Mouse (Mus musculus): ENCODE data around the gene Epb41l5. TPM values are rescaled to one million over a fixed set of nuclear protein-coding genes. Genes with fewer than 3 reads are reported as not detected.

The Epb41l5 gene
- polyA plus RNA-seq, 1 experiment = 1.6 TPM

GRCm38 (mm10) chr1:119510857-119511256 lies 137.9 kb downstream of the Epb41l5 start:
- Histone ChIP-seq H3K4me3 (ENCODE audit: control insufficient read depth, insufficient read depth, low read length) (no peak overlapping the region), H3K36me3 (ENCODE audit: control insufficient read depth, insufficient read depth, low read length) (no peaks in the 10 kb centered on the region), H3K27me3 (ENCODE audit: control insufficient read depth, insufficient read depth, low read length) (no peaks in the 10 kb centered on the region), H3K4me1 (replicated peaks; ENCODE audit: control insufficient read depth, insufficient read depth, low read length) (no peaks in the 10 kb centered on the region), H3K27ac (ENCODE audit: control insufficient read depth, insufficient read depth, low read length) (no peak overlapping the region)
- TF ChIP-seq CTCF (IDR thresholded peaks at IDR 0.05; ENCODE audit: borderline replicate concordance, control insufficient read depth, extremely low read depth, insufficient read depth, low read length, poor library complexity) = no peak
- TF ChIP-seq POLR2A (IDR thresholded peaks at IDR 0.05; ENCODE audit: control insufficient read depth, extremely low read depth, insufficient read depth, low read length, poor library complexity) = no peak
- WGBS = 82% methylated on average over 8 of the region's 8 CpGs
- DNase-seq = no peak

- no peak for DNase-seq
- Histone ChIP-seq H3K4me1 (replicated peaks; ENCODE audit: control insufficient read depth, insufficient read depth, low read length) (no peaks in the 10 kb centered on the region), H3K4me3 (ENCODE audit: control insufficient read depth, insufficient read depth, low read length) (no peak overlapping the region), H3K36me3 (ENCODE audit: control insufficient read depth, insufficient read depth, low read length) (no peaks in the 10 kb centered on the region), H3K27me3 (ENCODE audit: control insufficient read depth, insufficient read depth, low read length) (no peaks in the 10 kb centered on the region), H3K27ac (ENCODE audit: control insufficient read depth, insufficient read depth, low read length) (no peak overlapping the region)
- TF ChIP-seq CTCF (IDR thresholded peaks at IDR 0.05; ENCODE audit: borderline replicate concordance, control insufficient read depth, extremely low read depth, insufficient read depth, low read length, poor library complexity) (no peak), POLR2A (IDR thresholded peaks at IDR 0.05; ENCODE audit: control insufficient read depth, extremely low read depth, insufficient read depth, low read length, poor library complexity) (no peak)
- WGBS = 71% methylated on average over 9 of the region's 9 CpGs
These were observed 138.4 kb downstream of the Epb41l5 start for GRCm38 (mm10) chr1:119510409-119510808.

- peaks cover 4% of the 10 kb centered on the region; the same call in 1 of the 2 replicates for H3K4me1 ChIP-seq (replicated peaks; ENCODE audit: control insufficient read depth, insufficient read depth, low read length)
- no peak overlapping the region for H3K27ac ChIP-seq (ENCODE audit: control insufficient read depth, insufficient read depth, low read length)
- no peaks in the 10 kb centered on the region for H3K36me3 ChIP-seq (ENCODE audit: control insufficient read depth, insufficient read depth, low read length)
- WGBS = 77% methylated on average over 7 of the region's 7 CpGs
- no peak overlapping the region for H3K4me3 ChIP-seq (ENCODE audit: control insufficient read depth, insufficient read depth, low read length)
- TF ChIP-seq POLR2A (IDR thresholded peaks at IDR 0.05; ENCODE audit: control insufficient read depth, extremely low read depth, insufficient read depth, low read length, poor library complexity) = no peak
- no peak for TF ChIP-seq CTCF (IDR thresholded peaks at IDR 0.05; ENCODE audit: borderline replicate concordance, control insufficient read depth, extremely low read depth, insufficient read depth, low read length, poor library complexity)
- H3K27me3 ChIP-seq (ENCODE audit: control insufficient read depth, insufficient read depth, low read length) = no peaks in the 10 kb centered on the region
- no peak for DNase-seq
These were observed 139.3 kb downstream of the Epb41l5 start for GRCm38 (mm10) chr1:119509474-119509873.

GRCm38 (mm10) chr1:119508548-119508947 lies 140.3 kb downstream of the Epb41l5 start:
- 81% methylated on average over 4 of the region's 4 CpGs for WGBS
- peaks cover 11% of the 10 kb centered on the region for H3K4me1 ChIP-seq (replicated peaks; ENCODE audit: control insufficient read depth, insufficient read depth, low read length)
- H3K36me3 ChIP-seq (ENCODE audit: control insufficient read depth, insufficient read depth, low read length) = no peaks in the 10 kb centered on the region
- TF ChIP-seq CTCF (IDR thresholded peaks at IDR 0.05; ENCODE audit: borderline replicate concordance, control insufficient read depth, extremely low read depth, insufficient read depth, low read length, poor library complexity) (no peak), POLR2A (IDR thresholded peaks at IDR 0.05; ENCODE audit: control insufficient read depth, extremely low read depth, insufficient read depth, low read length, poor library complexity) (no peak)
- H3K27ac ChIP-seq (ENCODE audit: control insufficient read depth, insufficient read depth, low read length) = no peak overlapping the region
- no peak for DNase-seq
- no peaks in the 10 kb centered on the region for H3K27me3 ChIP-seq (ENCODE audit: control insufficient read depth, insufficient read depth, low read length)
- no peak overlapping the region for H3K4me3 ChIP-seq (ENCODE audit: control insufficient read depth, insufficient read depth, low read length)

- Histone ChIP-seq H3K4me3 (ENCODE audit: control insufficient read depth, insufficient read depth, low read length) (no peak overlapping the region), H3K36me3 (ENCODE audit: control insufficient read depth, insufficient read depth, low read length) (no peaks in the 10 kb centered on the region), H3K27me3 (ENCODE audit: control insufficient read depth, insufficient read depth, low read length) (no peaks in the 10 kb centered on the region), H3K27ac (ENCODE audit: control insufficient read depth, insufficient read depth, low read length) (no peak overlapping the region), H3K4me1 (replicated peaks; ENCODE audit: control insufficient read depth, insufficient read depth, low read length) (peaks cover 24% of the 10 kb centered on the region)
- DNase-seq = no peak
- no peak for TF ChIP-seq POLR2A (IDR thresholded peaks at IDR 0.05; ENCODE audit: control insufficient read depth, extremely low read depth, insufficient read depth, low read length, poor library complexity)
- TF ChIP-seq CTCF (IDR thresholded peaks at IDR 0.05; ENCODE audit: borderline replicate concordance, control insufficient read depth, extremely low read depth, insufficient read depth, low read length, poor library complexity) = no peak
- WGBS = 79% methylated on average over 3 of the region's 3 CpGs
These were observed 142.8 kb downstream of the Epb41l5 start for GRCm38 (mm10) chr1:119505951-119506350.

- H3K4me1 ChIP-seq (replicated peaks; ENCODE audit: control insufficient read depth, insufficient read depth, low read length) = peaks cover 24% of the 10 kb centered on the region
- TF ChIP-seq CTCF (IDR thresholded peaks at IDR 0.05; ENCODE audit: borderline replicate concordance, control insufficient read depth, extremely low read depth, insufficient read depth, low read length, poor library complexity) (peak; percentile 56; the same call in 1 of the 2 replicates), POLR2A (IDR thresholded peaks at IDR 0.05; ENCODE audit: control insufficient read depth, extremely low read depth, insufficient read depth, low read length, poor library complexity) (no peak; the same call in 1 of the 2 replicates)
These were observed 144.3 kb downstream of the Epb41l5 start, which contains the start of gene Ralb for GRCm38 (mm10) chr1:119504260-119505062. Gene Ralb (minus strand): TSS chr1:119504794.

More at GRCm38 (mm10) chr1:119504260-119505062, 144.3 kb downstream of the Epb41l5 start, which contains the start of gene Ralb:
- Histone ChIP-seq H3K27ac (ENCODE audit: control insufficient read depth, insufficient read depth, low read length) (no peak within 1 kb of the TSS), H3K4me3 (ENCODE audit: control insufficient read depth, insufficient read depth, low read length) (peak within 1 kb of the TSS; percentile 78), H3K27me3 (ENCODE audit: control insufficient read depth, insufficient read depth, low read length) (no peaks in the 10 kb centered on the region), H3K36me3 (ENCODE audit: control insufficient read depth, insufficient read depth, low read length) (no peaks in the 10 kb centered on the region)
- under 1% methylated on average over 57 of the region's 57 CpGs for WGBS
- DNase-seq = peak; percentile 97

Measured in thymus, adult 2 months (tissue).